Mouse (Mus musculus): ENCODE results near the gene Gdf5.
A peak's percentile ranks its signal among the peaks of the same experiment; 100 is the strongest.

Gdf5 gene

DNA sequence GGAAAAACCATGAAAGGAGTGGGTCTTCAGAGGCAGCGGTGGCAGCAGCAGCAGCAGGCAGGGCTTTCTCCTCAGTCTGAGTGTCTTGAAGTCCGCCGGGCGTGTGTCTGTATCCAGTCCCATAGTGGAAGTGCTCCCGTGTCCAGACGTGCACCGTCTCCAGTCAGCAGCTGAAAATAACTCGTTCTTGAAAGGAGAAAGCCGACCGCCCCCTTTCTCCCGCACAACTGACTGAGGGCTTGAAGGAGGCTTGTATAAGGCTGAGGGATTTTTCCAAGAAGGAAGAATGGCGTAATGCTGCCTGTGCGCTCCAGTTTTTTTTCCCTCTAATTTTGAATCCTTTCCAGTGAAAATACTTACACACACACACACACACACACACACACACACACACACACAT is at the start of gene Gdf5:
Gene Gdf5 (minus strand): TSS at position 244 of the 400 bp plus-strand sequence.
- DNase-seq (ENCODE audit: extremely low spot score) = no peak

DNA sequence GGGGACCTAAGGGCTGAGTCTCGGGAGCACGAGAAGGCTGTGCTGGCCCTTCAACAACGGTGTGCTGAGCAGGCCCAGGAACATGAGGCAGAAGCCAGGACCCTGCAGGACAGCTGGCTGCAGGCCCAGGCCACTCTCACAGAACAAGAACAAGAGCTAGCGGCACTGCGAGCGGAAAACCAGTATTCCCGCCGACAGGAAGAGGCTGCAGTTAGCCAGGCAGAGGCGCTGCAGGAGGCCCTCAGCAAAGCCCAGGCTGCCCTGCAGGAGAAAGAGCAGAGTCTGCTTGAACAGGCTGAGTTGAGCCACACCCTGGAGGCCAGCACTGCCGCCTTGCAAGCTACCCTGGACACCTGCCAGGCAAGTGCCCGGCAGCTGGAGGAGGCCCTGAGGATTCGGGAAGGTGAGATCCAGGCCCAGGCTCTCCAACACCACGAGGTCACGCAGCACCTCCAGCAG is 46.7 kb upstream of the Gdf5 start:
- DNase-seq (ENCODE audit: extremely low spot score) = no peak

DNA sequence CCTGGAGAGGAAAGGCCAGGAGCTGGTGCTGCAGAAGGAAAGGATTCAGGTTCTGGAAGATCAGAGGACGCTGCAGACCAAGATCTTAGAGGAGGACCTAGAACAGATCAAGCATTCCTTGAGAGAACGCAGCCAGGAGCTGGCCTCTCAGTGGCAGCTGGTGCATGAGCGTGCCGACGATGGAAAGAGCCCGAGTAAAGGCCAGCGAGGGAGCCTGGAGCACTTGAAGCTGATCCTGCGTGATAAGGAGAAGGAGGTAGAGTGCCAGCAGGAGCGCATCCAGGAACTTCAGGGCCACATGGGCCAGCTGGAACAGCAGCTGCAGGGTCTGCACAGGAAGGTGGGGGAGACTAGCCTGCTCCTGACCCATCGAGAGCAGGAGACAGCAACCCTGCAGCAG is 46.0 kb upstream of the Gdf5 start:
- no peak for DNase-seq (ENCODE audit: extremely low spot score)

DNA sequence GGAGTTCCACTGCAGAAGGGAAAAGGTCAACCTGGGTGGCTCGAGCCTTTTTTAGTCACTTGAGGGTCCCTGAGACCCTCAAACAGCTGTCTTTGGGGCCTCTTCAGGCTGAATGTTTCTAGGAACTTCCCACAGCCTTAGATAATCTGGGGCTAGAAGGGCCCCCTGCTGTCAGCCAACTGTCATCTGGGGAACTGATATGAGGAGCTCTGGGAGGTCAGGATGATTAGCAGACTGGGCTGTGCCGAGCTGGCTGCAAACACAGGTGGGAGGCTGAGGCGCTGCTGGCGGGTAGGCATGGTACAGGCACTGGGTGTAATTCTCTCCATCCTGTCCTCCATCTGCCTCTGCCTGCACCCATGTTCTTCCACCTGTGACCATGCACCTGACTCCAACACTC is 43.9 kb upstream of the Gdf5 start:
- DNase-seq (ENCODE audit: extremely low spot score) = no peak

DNA sequence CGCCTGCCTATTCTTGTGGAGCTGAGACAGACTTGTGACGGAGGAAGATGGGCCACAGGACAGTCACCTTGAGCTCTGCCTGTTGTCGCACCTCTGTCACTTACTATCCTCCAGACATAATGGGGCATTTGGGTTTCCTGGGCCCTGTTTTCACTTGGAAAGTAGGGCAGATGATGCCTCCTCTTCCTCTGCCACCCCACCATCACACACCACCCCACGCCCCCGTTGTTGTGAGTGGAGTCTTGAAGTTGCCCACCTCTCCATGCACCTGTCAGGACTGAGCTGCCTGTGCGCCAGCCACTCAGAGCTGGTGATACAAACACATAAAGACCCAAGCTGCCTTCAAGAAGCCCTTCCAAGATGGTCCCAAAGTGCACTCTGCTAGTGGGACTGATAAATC is 42.0 kb upstream of the Gdf5 start:
- DNase-seq (ENCODE audit: extremely low spot score) = no peak

DNA sequence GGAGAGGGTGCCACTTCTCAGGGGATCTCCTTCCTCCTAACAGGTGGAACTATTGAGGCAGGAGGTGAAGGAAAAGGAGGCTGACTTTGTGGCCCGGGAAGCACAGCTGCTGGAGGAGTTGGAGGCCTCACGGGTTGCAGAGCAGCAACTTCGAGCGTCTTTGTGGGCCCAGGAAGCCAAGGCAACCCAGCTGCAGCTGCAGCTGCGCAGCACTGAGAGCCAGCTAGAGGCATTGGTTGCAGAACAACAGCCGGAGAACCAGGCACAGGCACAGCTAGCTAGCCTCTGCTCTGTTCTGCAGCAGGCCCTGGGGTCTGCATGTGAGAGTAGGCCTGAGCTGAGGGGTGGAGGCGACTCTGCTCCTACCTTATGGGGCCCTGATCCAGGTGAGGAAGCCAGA is 40.6 kb upstream of the Gdf5 start:
- DNase-seq (ENCODE audit: extremely low spot score) = no peak

DNA sequence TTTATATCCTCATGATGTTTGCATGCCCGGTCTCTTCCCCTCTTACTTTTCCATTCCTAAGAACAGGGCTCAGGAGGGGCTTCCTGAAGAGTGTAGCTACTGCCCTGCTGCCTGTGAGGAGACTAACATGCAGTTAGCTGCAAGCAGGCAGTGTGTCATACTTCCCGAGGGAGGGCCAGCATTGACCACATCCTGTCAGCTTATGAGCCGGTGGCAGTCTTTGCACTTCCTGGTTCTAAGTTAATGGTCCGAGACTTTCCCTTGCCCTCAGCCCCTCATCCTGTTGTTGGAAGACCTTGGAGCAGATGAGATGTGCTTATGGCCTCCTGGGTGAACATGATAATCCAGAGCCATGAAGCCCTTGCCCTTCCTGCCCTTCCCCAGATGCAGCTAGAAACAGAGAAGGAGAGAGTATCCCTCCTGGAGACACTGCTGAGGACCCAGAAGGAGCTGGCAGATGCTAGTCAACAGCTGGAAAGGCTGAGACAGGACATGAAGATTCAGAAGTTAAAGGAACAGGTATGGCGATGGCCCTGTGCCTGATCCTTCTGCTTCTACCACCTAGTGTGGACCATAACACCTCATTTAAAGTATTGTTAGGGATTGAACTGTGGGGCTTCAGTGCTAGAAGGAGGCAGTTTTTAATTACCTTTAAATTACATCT is 34.3 kb upstream of the Gdf5 start:
- no peak for DNase-seq (ENCODE audit: extremely low spot score)

DNA sequence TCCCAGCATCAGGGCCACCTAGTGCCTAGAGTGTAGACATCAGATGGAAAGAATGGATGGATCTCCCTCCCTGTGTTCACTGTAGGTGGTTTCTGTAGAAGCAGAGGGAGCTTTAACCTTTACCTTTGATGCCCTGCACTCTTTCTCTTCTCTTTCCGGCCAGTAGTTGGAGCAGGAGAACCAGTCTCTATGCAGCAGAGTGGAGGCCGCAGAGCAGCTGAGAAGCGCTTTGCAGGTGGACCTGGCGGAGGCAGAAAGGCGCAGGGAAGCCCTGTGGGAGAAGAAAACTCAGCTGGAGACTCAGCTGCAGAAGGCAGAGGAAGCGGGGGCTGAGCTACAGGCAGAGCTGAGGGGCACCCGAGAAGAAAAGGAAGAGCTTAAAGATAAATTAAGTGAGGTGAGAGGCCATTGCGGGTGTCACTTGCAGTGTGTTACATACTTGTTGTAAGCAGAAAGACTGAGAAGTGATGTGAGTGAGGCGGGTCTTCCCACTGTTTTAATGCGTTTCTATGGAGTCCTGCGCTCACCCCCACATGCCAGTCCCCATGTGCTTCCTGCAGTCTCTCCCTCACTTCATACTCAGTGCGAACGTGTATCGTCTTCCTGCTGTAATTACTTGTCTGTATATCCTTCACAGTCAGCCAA is 29.0 kb upstream of the Gdf5 start:
- DNase-seq (ENCODE audit: extremely low spot score) = no peak

DNA sequence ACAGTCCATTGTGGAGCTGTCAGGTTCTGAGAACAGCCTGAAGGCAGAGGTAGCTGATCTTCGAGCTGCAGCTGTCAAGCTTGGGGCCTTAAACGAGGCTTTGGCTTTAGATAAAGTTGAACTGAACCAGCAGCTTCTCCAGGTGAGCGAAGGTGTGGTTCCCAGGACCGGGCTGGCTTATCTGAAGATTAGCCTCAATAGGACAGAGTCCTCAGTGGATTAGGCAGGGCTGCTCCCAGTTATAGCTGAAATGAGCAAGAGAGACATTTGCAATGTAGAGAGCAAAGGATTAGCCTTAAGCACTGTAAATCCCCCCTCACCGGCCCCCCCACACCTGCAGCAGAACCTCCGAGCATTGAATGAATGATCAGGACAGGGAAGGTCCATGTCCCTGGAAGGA is 28.2 kb upstream of the Gdf5 start:
- DNase-seq (ENCODE audit: extremely low spot score) = no peak

DNA sequence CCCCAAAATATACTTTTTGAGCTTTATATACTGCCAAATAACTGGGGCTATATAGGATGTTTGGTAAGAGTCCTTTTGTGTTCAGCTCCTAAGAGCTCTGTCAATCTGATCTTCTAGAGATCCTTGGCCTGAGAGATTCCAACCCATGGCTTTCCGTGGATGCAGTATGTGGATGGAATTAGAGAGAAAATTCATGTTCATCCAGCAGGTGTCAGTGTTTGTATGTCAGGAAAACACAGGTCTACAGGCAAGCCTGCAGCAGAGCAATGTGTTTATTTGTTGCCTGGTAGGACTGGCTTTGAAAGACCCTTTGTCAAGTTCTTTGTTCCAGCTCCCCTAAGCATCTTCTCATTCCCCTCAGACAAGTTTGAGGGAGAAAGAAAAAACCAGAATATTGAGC is 17.8 kb upstream of the Gdf5 start:
- no peak for DNase-seq (ENCODE audit: extremely low spot score)

DNA sequence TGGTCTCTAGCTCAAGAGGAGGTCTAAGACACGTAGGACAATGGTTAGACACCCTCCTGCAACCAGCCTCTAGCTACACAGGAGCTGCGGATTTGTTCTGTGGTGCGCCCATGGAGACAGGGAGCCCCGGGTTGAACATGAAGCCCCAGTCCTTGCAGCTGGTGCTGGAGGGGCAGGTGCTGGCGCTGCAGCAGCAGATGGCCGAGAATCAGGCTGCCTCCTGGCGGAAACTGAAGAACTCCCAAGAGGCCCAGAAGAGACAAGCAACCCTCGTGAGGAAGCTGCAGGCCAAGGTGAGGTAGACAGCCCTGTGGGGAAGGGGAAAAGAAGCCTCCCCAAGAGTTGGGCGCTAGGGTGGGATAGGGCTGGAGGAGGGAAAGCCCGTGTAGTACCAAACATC is 16.7 kb upstream of the Gdf5 start:
- DNase-seq (ENCODE audit: extremely low spot score) = no peak

- no peak for DNase-seq (ENCODE audit: extremely low spot score)
These were observed 14.8 kb upstream of the Gdf5 start for GRCm38 (mm10) chr2:155959981-155960380.

DNA sequence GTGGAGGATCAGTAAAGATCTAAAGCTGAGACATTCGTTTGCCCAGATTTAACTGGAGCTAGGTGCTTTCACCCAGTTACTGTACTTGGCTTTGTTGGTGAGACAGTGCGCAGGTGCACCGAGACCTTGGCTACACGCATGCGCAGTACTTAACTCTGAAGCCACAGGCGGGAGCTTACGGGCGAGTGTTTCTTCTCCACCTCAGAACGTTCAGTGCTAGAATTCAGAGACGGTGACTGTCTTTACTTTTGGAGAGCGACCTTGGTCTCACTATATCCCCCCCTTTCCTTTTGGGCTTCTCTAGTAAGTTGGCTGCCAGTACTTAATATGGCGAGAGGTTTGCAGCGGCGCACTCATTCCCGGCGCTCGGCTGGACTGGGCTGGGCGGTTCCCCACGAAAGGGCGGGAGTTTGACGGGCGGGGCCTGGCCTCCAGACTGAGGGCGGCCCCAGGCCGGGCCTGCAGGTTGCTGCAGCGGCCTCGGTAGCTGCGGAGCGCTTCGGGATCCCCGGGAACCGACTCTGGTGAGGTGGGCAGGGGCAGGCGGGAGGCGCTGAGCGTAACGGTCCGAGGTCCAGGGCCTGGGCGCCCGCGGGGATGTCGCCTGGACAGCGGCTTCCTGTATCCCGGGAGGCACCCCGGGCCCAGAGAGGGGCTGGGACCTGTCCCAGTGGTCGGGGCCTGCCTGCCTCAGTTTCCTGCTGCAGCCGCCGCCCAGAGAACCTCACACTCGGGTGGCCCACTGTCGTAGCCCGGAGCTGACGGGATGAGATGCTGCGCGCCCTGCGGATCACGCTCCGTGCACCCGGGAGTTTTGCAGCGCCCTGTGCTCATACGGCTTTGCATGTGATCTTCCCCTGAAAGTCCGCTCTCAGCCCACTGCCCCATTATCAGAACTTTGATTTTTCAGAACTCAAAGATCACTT is 11.2 kb upstream of the Gdf5 start, which contains the start of gene Cep250:
Gene Cep250 (plus strand): TSS at position 325 of the 926 bp plus-strand sequence.
- peak; percentile 94 for DNase-seq (ENCODE audit: extremely low spot score)

DNA sequence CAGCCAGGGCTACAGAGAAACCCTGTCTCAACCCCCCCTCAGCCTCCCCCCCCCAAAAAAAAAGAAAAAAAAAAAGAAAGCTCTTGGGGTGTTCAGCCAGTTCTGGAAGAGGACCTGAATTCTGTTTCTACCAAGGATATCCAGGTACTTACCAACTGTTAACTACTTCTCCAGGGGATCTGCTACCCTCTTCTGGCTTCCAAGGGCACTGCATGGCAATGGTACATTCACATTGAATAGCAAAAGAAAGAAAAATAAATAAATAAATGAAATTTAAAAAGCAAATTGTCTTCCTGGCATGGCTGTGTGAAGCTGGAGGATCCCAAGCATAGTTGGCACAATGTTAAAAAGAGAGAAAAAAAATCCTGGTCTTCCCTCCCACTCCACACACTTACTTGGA is 6.8 kb upstream of the Gdf5 start:
- no peak for DNase-seq (ENCODE audit: extremely low spot score)

GRCm38 (mm10) chr2:155949362-155949761 is 4.2 kb upstream of the Gdf5 start:
- no peak for DNase-seq (ENCODE audit: extremely low spot score)

DNA sequence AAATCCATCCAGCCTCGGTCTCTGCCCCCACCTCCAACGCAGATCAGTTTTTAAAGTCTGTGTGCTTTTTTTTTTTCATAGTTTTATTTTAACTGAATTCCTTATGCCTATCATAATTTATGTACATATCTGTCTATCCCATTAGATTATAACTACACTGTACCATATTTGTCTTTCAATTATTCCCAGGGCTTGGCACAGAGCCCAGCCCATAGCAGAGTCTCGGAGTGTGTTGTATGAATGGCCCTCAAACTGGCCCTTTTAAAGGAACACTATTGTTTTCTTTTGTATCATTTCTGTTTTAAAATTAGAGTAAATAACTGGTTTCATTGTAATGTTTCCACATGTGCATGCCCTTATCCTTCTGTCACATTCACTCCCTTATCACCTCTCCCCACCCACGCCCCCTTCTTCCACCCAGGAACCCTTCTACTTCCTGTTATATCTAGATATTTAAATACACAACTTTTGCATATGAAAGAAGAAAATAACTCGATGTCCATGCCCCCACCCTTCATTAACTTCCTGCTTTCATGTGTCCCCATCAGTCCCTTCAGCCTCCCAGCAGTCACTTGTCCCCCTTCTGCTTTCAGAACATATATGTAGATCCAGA is 2.3 kb upstream of the Gdf5 start:
- DNase-seq (ENCODE audit: extremely low spot score) = no peak

- no peak for DNase-seq (ENCODE audit: extremely low spot score)
These were observed 1.3 kb upstream of the Gdf5 start for GRCm38 (mm10) chr2:155946499-155946898.

DNA sequence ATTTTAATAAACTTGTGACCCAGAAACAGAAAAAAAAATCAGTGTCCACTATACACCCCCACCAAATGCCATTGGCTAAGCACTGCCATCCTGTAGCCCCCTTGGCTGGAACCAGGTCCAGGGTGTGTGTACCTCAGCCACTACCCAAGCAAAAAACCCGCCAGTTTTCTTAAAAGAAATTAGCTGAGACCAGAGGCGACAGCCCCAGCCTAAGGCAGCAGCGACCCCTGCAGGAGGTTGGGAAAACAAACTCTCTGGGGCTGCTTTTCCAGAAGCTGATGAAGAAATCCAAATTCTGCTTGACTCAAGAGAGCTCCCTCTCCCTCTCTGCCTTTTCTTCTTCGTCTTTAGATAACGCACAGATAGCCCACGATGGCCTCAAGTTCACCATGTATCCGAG is 902 bp upstream of the Gdf5 start:
- peak; percentile 75 for DNase-seq (ENCODE audit: extremely low spot score)

DNA sequence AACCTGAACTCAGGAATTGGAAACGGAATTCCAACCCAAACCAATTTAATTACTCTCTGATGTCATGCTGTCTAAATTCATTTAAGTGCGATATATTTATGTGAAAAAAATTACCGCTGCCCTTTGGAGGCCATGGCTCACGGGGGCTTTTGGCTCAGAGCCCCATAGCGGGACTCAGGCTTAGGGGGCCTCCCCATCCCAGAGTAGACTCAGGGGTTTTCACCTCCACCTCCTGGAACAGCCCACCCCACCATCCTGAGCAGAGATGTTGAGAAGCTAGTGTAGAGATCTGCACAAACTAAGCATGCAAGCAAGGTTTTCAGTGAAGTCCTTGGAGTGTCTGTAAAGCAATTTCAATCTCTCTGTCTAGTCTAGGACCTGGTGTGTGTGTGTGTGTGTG is 413 bp upstream of the Gdf5 start:
- DNase-seq (ENCODE audit: extremely low spot score) = no peak

- no peak for DNase-seq (ENCODE audit: extremely low spot score)
These were observed 482 bp downstream of the Gdf5 start for GRCm38 (mm10) chr2:155944685-155945084.

GRCm38 (mm10) chr2:155943463-155943862 is 1.7 kb downstream of the Gdf5 start:
- peak; percentile 59 for DNase-seq (ENCODE audit: extremely low spot score)

Measured in embryo, embryonic 9.5 days (tissue).